Mouse (Mus musculus): ENCODE data around the gene Pawr. TPM values are rescaled to one million over a fixed set of nuclear protein-coding genes. Genes with fewer than 3 reads are reported as not detected.
A peak's percentile ranks its signal among the peaks of the same experiment; 100 is the strongest.

The Pawr gene
- total and polyA plus RNA-seq, 2 experiments from 2014 or later = 3.0 to 5.0 TPM

DNA sequence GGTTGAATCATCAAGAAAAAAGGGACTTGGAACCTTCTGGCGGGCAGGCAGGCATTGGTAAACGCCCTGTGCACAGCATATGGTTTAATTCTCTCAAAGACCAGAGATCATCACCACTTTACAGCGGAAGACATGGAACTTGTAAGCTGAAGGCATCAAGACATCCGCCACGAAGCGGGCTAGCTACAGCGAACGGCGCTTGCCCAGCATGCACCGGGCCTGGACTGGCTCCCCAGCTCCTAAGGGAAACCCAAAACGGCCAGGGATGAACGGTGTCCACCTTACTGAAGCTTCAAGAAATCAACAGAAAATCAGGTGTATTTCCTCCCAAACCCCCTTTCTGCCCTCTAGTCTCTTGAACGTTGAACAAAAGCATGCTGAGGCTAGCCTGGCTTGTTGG lies 33.7 kb upstream of the Pawr start:
- DNase-seq (no peak), ATAC-seq (no peak)
- TF ChIP-seq CTCF (IDR thresholded peaks at IDR 0.05; ENCODE audit: low read depth) = no peak
- Histone ChIP-seq H3K4me3 (ENCODE audit: low read depth, low read length) (no peak overlapping the region), H3K9ac (no peak overlapping the region), H3K36me3 (ENCODE audit: insufficient read depth) (no peaks in the 10 kb centered on the region), H3K4me1 (ENCODE audit: insufficient read depth) (no peaks in the 10 kb centered on the region), H3K4me2 (ENCODE audit: low read depth) (no peak overlapping the region), H3K9me3 (ENCODE audit: low read length) (no peaks in the 10 kb centered on the region), H3K27ac (ENCODE audit: low read depth, low read length) (no peak overlapping the region), H3K27me3 (ENCODE audit: insufficient read depth, low read length) (no peaks in the 10 kb centered on the region)
- 95% methylated on average over 13 of the region's 13 CpGs for WGBS

- H3K27me3 ChIP-seq (ENCODE audit: insufficient read depth, low read length) = no peaks in the 10 kb centered on the region
- no peaks in the 10 kb centered on the region for H3K9me3 ChIP-seq (ENCODE audit: low read length)
- no peak overlapping the region for H3K9ac ChIP-seq
- 83% methylated on average over 16 of the region's 17 CpGs for WGBS
- no peak overlapping the region for H3K4me2 ChIP-seq (ENCODE audit: low read depth)
- ATAC-seq (no peak), DNase-seq (no peak)
- no peaks in the 10 kb centered on the region for H3K36me3 ChIP-seq (ENCODE audit: insufficient read depth)
- H3K4me1 ChIP-seq (ENCODE audit: insufficient read depth) = no peaks in the 10 kb centered on the region
- no peak overlapping the region for H3K27ac ChIP-seq (ENCODE audit: low read depth, low read length)
- no peak overlapping the region for H3K4me3 ChIP-seq (ENCODE audit: low read depth, low read length)
- no peak for TF ChIP-seq CTCF (IDR thresholded peaks at IDR 0.05; ENCODE audit: low read depth)
Measured at GRCm38 (mm10) chr10:108298841-108299545, 32.9 kb upstream of the Pawr start.

GRCm38 (mm10) chr10:108299828-108300227 lies 32.1 kb upstream of the Pawr start:
- TF ChIP-seq CTCF (IDR thresholded peaks at IDR 0.05; ENCODE audit: low read depth) = no peak
- no peak overlapping the region for H3K4me2 ChIP-seq (ENCODE audit: low read depth)
- H3K4me3 ChIP-seq (ENCODE audit: low read depth, low read length) = no peak overlapping the region
- no peaks in the 10 kb centered on the region for H3K36me3 ChIP-seq (ENCODE audit: insufficient read depth)
- no peaks in the 10 kb centered on the region for H3K4me1 ChIP-seq (ENCODE audit: insufficient read depth)
- H3K27me3 ChIP-seq (ENCODE audit: insufficient read depth, low read length) = no peaks in the 10 kb centered on the region
- H3K9ac ChIP-seq = no peak overlapping the region
- H3K27ac ChIP-seq (ENCODE audit: low read depth, low read length) = no peak overlapping the region
- no peaks in the 10 kb centered on the region for H3K9me3 ChIP-seq (ENCODE audit: low read length)
- 80% methylated on average over 11 of the region's 11 CpGs for WGBS
- ATAC-seq (no peak), DNase-seq (no peak)

- Histone ChIP-seq H3K4me3 (ENCODE audit: low read depth, low read length) (no peak overlapping the region), H3K4me2 (ENCODE audit: low read depth) (0 out of 2 replicates have a peak overlapping the region, but pooled peaks have one; percentile 9), H3K27ac (ENCODE audit: low read depth, low read length) (no peak overlapping the region), H3K9me3 (ENCODE audit: low read length) (no peaks in the 10 kb centered on the region), H3K36me3 (ENCODE audit: insufficient read depth) (no peaks in the 10 kb centered on the region), H3K9ac (no peak overlapping the region), H3K4me1 (ENCODE audit: insufficient read depth) (no peaks in the 10 kb centered on the region), H3K27me3 (ENCODE audit: insufficient read depth, low read length) (no peaks in the 10 kb centered on the region)
- DNase-seq = peak; percentile 85
- TF ChIP-seq CTCF (IDR thresholded peaks at IDR 0.05; ENCODE audit: low read depth) = peak; percentile 80
- 10% methylated on average over 19 of the region's 19 CpGs for WGBS
- ATAC-seq = peak; percentile 83
Measured at GRCm38 (mm10) chr10:108300843-108301242, 31.1 kb upstream of the Pawr start.

- H3K4me2 ChIP-seq (ENCODE audit: low read depth) = no peak overlapping the region
- no peak for TF ChIP-seq CTCF (IDR thresholded peaks at IDR 0.05; ENCODE audit: low read depth)
- 63% methylated on average over 11 of the region's 11 CpGs for WGBS
- DNase-seq (no peak), ATAC-seq (no peak)
- H3K27me3 ChIP-seq (ENCODE audit: insufficient read depth, low read length) = no peaks in the 10 kb centered on the region
- H3K27ac ChIP-seq (ENCODE audit: low read depth, low read length) = no peak overlapping the region
- H3K4me3 ChIP-seq (ENCODE audit: low read depth, low read length) = no peak overlapping the region
- no peaks in the 10 kb centered on the region for H3K36me3 ChIP-seq (ENCODE audit: insufficient read depth)
- H3K9me3 ChIP-seq (ENCODE audit: low read length) = no peaks in the 10 kb centered on the region
- no peak overlapping the region for H3K9ac ChIP-seq
- no peaks in the 10 kb centered on the region for H3K4me1 ChIP-seq (ENCODE audit: insufficient read depth)
Measured at GRCm38 (mm10) chr10:108307772-108308171, 24.1 kb upstream of the Pawr start.

DNA sequence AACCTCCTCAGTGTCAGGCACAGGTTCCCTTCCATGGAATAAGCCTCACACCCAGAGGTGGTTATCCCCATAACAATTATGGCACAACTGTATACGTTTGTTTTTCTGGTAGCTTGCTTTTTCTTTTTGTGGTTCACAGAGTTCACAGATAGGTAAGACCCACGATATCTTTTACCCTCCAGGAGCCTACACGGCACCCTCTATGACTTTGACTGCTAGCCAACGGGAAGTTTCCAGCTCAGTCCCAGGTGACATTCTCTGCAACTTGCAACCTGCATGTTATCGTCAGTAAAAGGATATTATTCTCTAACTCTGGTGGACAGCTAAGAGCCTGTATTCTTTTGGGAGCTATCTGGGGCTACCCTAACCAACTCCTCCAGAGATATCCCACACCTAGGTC lies 21.7 kb upstream of the Pawr start:
- H3K27ac ChIP-seq (ENCODE audit: low read depth, low read length) = no peak overlapping the region
- no peak for DNase-seq
- H3K9me3 ChIP-seq (ENCODE audit: low read length) = no peaks in the 10 kb centered on the region
- 91% methylated on average over 5 of the region's 5 CpGs for WGBS
- H3K4me1 ChIP-seq (ENCODE audit: insufficient read depth) = no peaks in the 10 kb centered on the region
- no peak for TF ChIP-seq CTCF (IDR thresholded peaks at IDR 0.05; ENCODE audit: low read depth)
- no peaks in the 10 kb centered on the region for H3K27me3 ChIP-seq (ENCODE audit: insufficient read depth, low read length)
- no peak overlapping the region for H3K4me3 ChIP-seq (ENCODE audit: low read depth, low read length)
- ATAC-seq = no peak
- H3K9ac ChIP-seq = no peak overlapping the region
- no peaks in the 10 kb centered on the region for H3K36me3 ChIP-seq (ENCODE audit: insufficient read depth)
- H3K4me2 ChIP-seq (ENCODE audit: low read depth) = no peak overlapping the region

DNA sequence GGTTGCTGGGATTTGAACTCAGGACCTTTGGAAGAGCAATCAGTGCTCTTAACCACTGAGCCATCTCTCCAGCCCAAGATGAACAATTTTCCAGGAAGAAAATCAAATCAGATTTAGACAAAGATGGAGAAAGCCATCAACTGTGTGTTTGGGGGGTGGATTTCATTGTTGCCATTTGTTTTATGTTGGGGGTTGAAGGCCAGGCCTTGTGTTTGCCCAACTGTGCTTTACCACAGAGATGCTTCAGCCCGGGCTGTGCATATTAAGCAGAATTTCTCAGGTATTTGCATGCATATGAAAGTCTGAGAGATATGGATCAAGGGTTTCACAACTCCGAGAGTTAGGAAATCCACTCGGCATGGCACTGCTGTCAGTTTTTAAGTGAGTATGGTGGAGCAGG lies 20.5 kb upstream of the Pawr start:
- Histone ChIP-seq H3K4me1 (ENCODE audit: insufficient read depth) (no peaks in the 10 kb centered on the region), H3K27me3 (ENCODE audit: insufficient read depth, low read length) (no peaks in the 10 kb centered on the region), H3K9ac (no peak overlapping the region), H3K36me3 (ENCODE audit: insufficient read depth) (no peaks in the 10 kb centered on the region), H3K4me3 (ENCODE audit: low read depth, low read length) (no peak overlapping the region), H3K9me3 (ENCODE audit: low read length) (no peaks in the 10 kb centered on the region), H3K27ac (ENCODE audit: low read depth, low read length) (no peak overlapping the region), H3K4me2 (ENCODE audit: low read depth) (no peak overlapping the region)
- DNase-seq (no peak), ATAC-seq (no peak)
- WGBS = 91% methylated on average over 3 of the region's 3 CpGs
- TF ChIP-seq CTCF (IDR thresholded peaks at IDR 0.05; ENCODE audit: low read depth) = no peak
